Mouse (Mus musculus) olfactory bulb, adult 2 months (tissue): ENCODE results near the gene Wdr20.

ENCODE experiments used
- CTCF ChIP-seq: fragments of 200-500 bp; IDR thresholded peaks from 2 replicates; pipeline ENCODE4 v1.5.1; 2012; ENCODE audit warnings: low read depth, mild to moderate bottlenecking, low read length, moderate library complexity; ENCODE audit not compliant: insufficient read depth
- POLR2A ChIP-seq: fragments of 200-500 bp; IDR thresholded peaks from 2 replicates; pipeline ENCODE4 v1.6.1; 2012; ENCODE audit warnings: mild to moderate bottlenecking, low read depth, low read length, moderate library complexity; ENCODE audit not compliant: insufficient read depth

- TF ChIP-seq CTCF (no peak), POLR2A (no peak)
Measured at GRCm38 (mm10) chr12:110758932-110759331, 21.2 kb downstream of the Wdr20 start.
